Mouse (Mus musculus) erythroblast, embryonic 14.5 days (primary cell): ENCODE data around the gene Akt3.

Experiments used
- GATA1 ChIP-seq: IDR thresholded peaks from 2 replicates; pipeline ENCODE4 v1.6.1; 2012; ENCODE audit warnings: low read length, inconsistent platforms, mixed read lengths
- TAL1 ChIP-seq: IDR thresholded peaks from 3 replicates; pipeline ENCODE4 v1.6.1; 2012; ENCODE audit warnings: low read length, inconsistent platforms, mixed read lengths

DNA sequence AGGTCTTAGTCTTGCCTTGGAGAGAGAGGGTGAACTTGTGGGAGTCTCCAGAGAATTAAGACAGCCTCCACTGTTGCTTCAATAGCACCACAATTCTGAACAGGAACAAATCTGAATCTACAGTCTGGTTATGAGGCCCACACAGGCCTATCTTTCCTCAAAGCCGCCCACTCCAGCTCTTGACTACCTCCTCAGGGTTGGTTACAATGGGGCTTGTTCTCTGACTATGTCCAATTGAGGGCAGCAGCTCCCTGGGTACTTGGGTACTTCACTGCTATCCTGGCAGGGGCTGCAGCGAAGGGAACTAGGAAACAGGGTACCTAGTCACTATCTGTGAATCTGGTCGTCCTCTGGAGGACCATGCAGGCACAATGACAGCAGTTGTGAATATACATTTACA, 230.3 kb downstream of the Akt3 start:
- TF ChIP-seq GATA1 (no peak), TAL1 (no peak)
